ENCODE assay signal across 14 mouse cellular contexts in genomic region chr11:7145221-7145620, GRCm38 (mm10). TPM values are rescaled to one million over a fixed set of nuclear protein-coding genes. Genes with fewer than 3 reads are reported as not detected.
DNase-seq lines count a peak whose midpoint lies in the region; ATAC-seq and TF ChIP-seq lines count a peak whose summit lies in the region.
"Had no signal": no experiment of that assay in that cellular context is flagged by ENCODE, and none has a peak within 500 bp of the region (broad histone marks: within the 10 kb centered on the region; RNA-seq: fewer than 3 reads in every experiment).

No protein-coding gene starts in this region.

- H3K9me3 ChIP-seq in liver, postnatal 0 days (ENCODE audit: low read length): no peaks in the 10 kb centered on the region
- H3K9me3 ChIP-seq: embryonic facial prominence, embryonic 13.5 days; heart, embryonic 13.5 days had no signal

- WGBS in spleen, adult 2 months: 8% methylated on average over 4 of the region's 4 CpGs
- 25% methylated on average over 4 of the region's 4 CpGs for WGBS in liver, postnatal 0 days (ENCODE audit: insufficient replicate concordance)
- 51% methylated on average over 4 of the region's 4 CpGs for WGBS in cerebellum, adult 2 months

- ATAC-seq in liver, postnatal 0 days: peak; percentile 91

- no peak overlapping the region for H3K27ac ChIP-seq in spleen, adult 2 months (ENCODE audit: insufficient read depth, low read length)
- peak overlapping the region; percentile 82 for H3K27ac ChIP-seq in liver, postnatal 0 days (ENCODE audit: low read depth)
- no peak overlapping the region for H3K27ac ChIP-seq in cerebellum, adult 2 months (ENCODE audit: insufficient read depth, low read length)
- H3K27ac ChIP-seq: embryonic facial prominence, embryonic 13.5 days; heart, embryonic 13.5 days had no signal

- no peak overlapping the region for H3K4me3 ChIP-seq in spleen, adult 2 months (ENCODE audit: extremely low read depth, insufficient read depth, insufficient read length)
- H3K4me3 ChIP-seq in liver, postnatal 0 days (ENCODE audit: low read depth, low read length): no peak overlapping the region
- H3K4me3 ChIP-seq in cerebellum, adult 2 months (replicated peaks; ENCODE audit: insufficient read depth, low read depth, low read length): no peak overlapping the region
- H3K4me3 ChIP-seq: embryonic facial prominence, embryonic 13.5 days; heart, embryonic 13.5 days had no signal

- H3K4me1 ChIP-seq in spleen, adult 2 months (ENCODE audit: control insufficient read depth, insufficient read depth, insufficient read length): no peaks in the 10 kb centered on the region
- H3K4me1 ChIP-seq in liver, postnatal 0 days (ENCODE audit: insufficient read depth): peaks cover 8% of the 10 kb centered on the region
- peaks cover 42% of the 10 kb centered on the region for H3K4me1 ChIP-seq in cerebellum, adult 2 months (ENCODE audit: control insufficient read depth, insufficient read depth, low read length)

- no peak overlapping the region for H3K9ac ChIP-seq in liver, postnatal 0 days (replicated peaks)
- H3K9ac ChIP-seq: embryonic facial prominence, embryonic 13.5 days; heart, embryonic 13.5 days had no signal

- H3K27me3 ChIP-seq in spleen, adult 2 months (ENCODE audit: control insufficient read depth, insufficient read depth, low read length): no peaks in the 10 kb centered on the region
- no peaks in the 10 kb centered on the region for H3K27me3 ChIP-seq in liver, postnatal 0 days (ENCODE audit: insufficient read depth, low read length)
- H3K27me3 ChIP-seq in cerebellum, adult 2 months (ENCODE audit: control insufficient read depth, insufficient read depth, low read length): no peaks in the 10 kb centered on the region
- H3K27me3 ChIP-seq: embryonic facial prominence, embryonic 13.5 days; heart, embryonic 13.5 days had no signal

- peak; percentile 79 for TF ChIP-seq EP300 in liver, postnatal 0 days (IDR thresholded peaks at IDR 0.05; ENCODE audit: low read depth)

- H3K4me2 ChIP-seq in liver, postnatal 0 days (ENCODE audit: low read depth, low read length): no peak overlapping the region
- H3K4me2 ChIP-seq: embryonic facial prominence, embryonic 13.5 days; heart, embryonic 13.5 days had no signal

- no peak for TF ChIP-seq POLR2A in spleen, adult 2 months (IDR thresholded peaks at IDR 0.05; ENCODE audit: low read depth, low read length)
- TF ChIP-seq POLR2A in cerebellum, adult 2 months (IDR thresholded peaks at IDR 0.05; ENCODE audit: borderline replicate concordance, insufficient read depth, low read length): no peak

- DNase-seq in spleen, adult 2 months (ENCODE audit: low read depth in 1 of 2, low spot score in 2 of 2): peak; percentile 14 to 18
- DNase-seq in spleen, adult 18-20 months: no peak
- peak; percentile 44 for DNase-seq in adrenal gland, adult 8-10 months
- peak; percentile 65 for DNase-seq in liver, postnatal 0 days
- no peak for DNase-seq in kidney, postnatal 10 days
- DNase-seq in cerebellum, adult 8-10 months: no peak
- no peak for DNase-seq in cerebellum, adult 2 months

- H3K36me3 ChIP-seq in spleen, adult 2 months (ENCODE audit: control insufficient read depth, insufficient read depth, low read length): no peaks in the 10 kb centered on the region
- no peaks in the 10 kb centered on the region for H3K36me3 ChIP-seq in liver, postnatal 0 days (replicated peaks; ENCODE audit: insufficient read depth, low read length)
- H3K36me3 ChIP-seq: embryonic facial prominence, embryonic 13.5 days; heart, embryonic 13.5 days had no signal

- no peak for TF ChIP-seq CTCF in spleen, adult 2 months (IDR thresholded peaks at IDR 0.05; ENCODE audit: extremely low read depth, insufficient read depth, insufficient read length, insufficient replicate concordance)
- no peak for TF ChIP-seq CTCF in liver, postnatal 0 days (IDR thresholded peaks at IDR 0.05; ENCODE audit: low read depth)
- no peak for TF ChIP-seq CTCF in cerebellum, adult 2 months (IDR thresholded peaks at IDR 0.05; ENCODE audit: borderline replicate concordance, insufficient read depth, low read depth, low read length)

RNA-seq across cellular contexts. Expression of gene Gm11985, which starts 43.1 kb away (rescaled TPM):
- polyA plus RNA-seq in spleen, adult 2 months (2012; rRNA removed): not detected in 2 replicates
- not detected for total RNA-seq in adrenal gland, adult 8-10 months (2022)
- 0.11 TPM in 2 replicates for polyA plus RNA-seq in liver, postnatal 0 days (2015; fragmentation: Nextera tagmentation; extraction: Ambion mirVana)
- not detected in 2 replicates for polyA plus RNA-seq in cerebellum, adult 2 months (2012; rRNA removed)
- total RNA-seq: layer of hippocampus, postnatal 10 days; midbrain, postnatal 0 days had no signal
- polyA plus RNA-seq: embryonic facial prominence, embryonic 13.5 days; frontal cortex, adult 2 months; heart, embryonic 13.5 days; intestine, embryonic 14.5 days; midbrain, postnatal 0 days; stomach, embryonic 16.5 days had no signal

RNA-seq across cellular contexts. Expression of gene Igfbp1, which starts 52.4 kb away (rescaled TPM):
- polyA plus RNA-seq in spleen, adult 2 months (2012; rRNA removed): not detected in 2 replicates
- total RNA-seq in adrenal gland, adult 8-10 months (2022): not detected
- 1,301 and 1,767 TPM in 2 replicates for polyA plus RNA-seq in liver, postnatal 0 days (2015; fragmentation: Nextera tagmentation; extraction: Ambion mirVana)
- polyA plus RNA-seq in cerebellum, adult 2 months (2012; rRNA removed): 1.1 and 1.3 TPM in 2 replicates
- total RNA-seq: midbrain, postnatal 0 days had no signal
- polyA plus RNA-seq: midbrain, postnatal 0 days had no signal

Comparison
In these comparisons a context has a peak if more than half of its experiments do, and no peak if none do; other contexts are left out.
1. DNase-seq: peak in spleen, adult 2 months (2 of 2), adrenal gland, adult 8-10 months (single experiment) and liver, postnatal 0 days (single experiment); none in spleen, adult 18-20 months (0 of 2), kidney, postnatal 10 days (single experiment), cerebellum, adult 8-10 months (single experiment) and cerebellum, adult 2 months (0 of 2).
2. RNA of gene Igfbp1, which starts 52.4 kb away (polyA plus RNA-seq): 1,301 to 1,767 TPM in liver, postnatal 0 days; 1.1 to 1.3 TPM in cerebellum, adult 2 months and not detected in spleen, adult 2 months; every median in the first group is over 100 times any median in the second.